Mouse (Mus musculus) megakaryocyte-erythroid progenitor cell, adult 5-6 weeks (primary cell): ENCODE results near the gene Zfp28. TPM values are rescaled to one million over a fixed set of nuclear protein-coding genes. Genes with fewer than 3 reads are reported as not detected.
"Not testable (repeated sequence)": the region's sequence is repeated elsewhere in the genome, so short reads cannot be mapped to it uniquely, and the experiment has no call there.

Source experiments
- ATAC-seq: replicated peaks from 2 replicates; pipeline ENCODE4 v1.8.0; 2016; ENCODE audit warnings: mild to moderate bottlenecking, inconsistent platforms; ENCODE audit not compliant: severe bottlenecking, poor library complexity, low FRiP score, low TSS enrichment
- total RNA-seq, 2 experiments: library from RNA; stranded (forward) in 1 of 2; stranded (reverse) in 1 of 2; fragments of 200-1000, 215-1000 nt in 1 of 2; fragments of >200 nt in 1 of 2; fragmentation: Nextera tagmentation in 1 of 2; gene quantifications; 2 replicates each; pipeline ENCODE4 v1.2.3; 2014 to 2017

Gene Zfp28
- total RNA-seq (2014; fragmentation: Nextera tagmentation) (0.49 and 1.4 TPM in 2 replicates), total RNA-seq (2017) (0.89 and 6.2 TPM in 2 replicates)

DNA sequence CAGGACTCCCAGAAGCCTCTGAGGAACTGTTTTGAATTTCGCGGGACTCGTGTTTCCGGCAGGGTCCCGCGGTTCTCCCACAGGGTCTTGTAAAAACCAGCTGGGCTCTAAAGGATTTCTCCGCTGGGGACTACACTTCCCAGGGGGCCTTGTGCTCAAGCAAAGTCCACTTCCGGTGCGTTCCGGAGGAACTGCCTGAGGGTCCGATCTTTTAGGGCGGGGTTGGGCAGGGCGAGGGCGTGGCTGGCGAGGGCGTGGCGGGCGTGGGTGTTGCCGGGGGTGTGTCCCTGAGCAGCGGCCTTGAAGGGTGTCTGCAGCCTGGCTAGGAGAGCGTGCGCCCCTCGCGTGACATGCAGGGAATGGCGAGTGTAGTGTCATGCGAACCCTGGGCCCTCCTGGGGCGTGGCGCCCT, at the start of gene Zfp28:
Gene Zfp28, plus strand, starts transcription at position 252 of the 412 bp plus-strand sequence.
- peak; percentile 99 for ATAC-seq

DNA sequence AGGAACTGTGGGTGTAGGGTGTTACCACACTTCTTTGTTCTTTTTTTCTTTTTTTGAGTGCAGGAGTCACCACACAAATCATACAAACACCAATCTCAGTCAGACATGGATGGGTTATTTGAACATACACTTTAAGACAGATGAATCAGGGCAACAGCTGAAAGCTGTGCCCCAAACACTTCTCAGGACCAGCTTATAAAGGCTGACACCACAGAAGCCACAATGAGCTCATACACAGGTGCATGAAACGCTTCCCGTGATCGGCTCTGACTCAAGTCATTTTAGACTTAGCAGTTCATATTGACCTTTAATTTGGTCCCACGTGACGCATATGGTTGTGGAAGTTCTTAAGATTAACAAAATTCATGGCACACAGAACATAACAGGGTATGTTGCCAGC, 43.2 kb upstream of the Zfp28 start:
- ATAC-seq, result no peak

DNA sequence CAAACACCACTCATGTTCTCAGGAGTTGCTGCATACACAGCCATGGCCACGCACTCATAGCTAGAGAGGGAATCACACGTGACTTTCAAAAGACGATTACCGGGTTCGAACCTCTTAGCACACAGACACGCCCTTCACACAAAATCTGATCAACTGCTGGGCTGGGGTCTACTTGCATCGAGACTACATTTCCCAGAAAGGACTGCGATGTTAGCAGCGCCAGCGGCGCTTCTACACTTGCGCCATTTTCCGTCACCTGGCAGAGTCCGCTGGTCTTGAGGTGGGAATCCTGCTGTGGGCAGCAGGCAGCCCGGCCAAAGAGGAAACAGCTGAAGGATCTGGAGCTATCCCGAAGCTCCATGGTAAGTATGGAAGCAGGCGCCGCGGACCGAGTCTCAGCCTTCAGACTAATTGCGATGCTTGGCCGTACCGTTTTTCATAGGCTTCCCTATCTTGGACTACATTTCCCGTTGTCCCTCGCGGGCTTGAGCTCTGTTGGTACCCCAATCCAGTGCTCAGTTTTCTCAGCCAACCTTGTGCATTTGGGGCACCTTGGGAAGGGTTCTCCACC, 39.5 kb upstream of the Zfp28 start, which contains the start of gene Gm3854:
Gene Gm3854, plus strand, starts transcription at position 259 of the 571 bp plus-strand sequence.
- ATAC-seq, result peak; percentile 90

DNA sequence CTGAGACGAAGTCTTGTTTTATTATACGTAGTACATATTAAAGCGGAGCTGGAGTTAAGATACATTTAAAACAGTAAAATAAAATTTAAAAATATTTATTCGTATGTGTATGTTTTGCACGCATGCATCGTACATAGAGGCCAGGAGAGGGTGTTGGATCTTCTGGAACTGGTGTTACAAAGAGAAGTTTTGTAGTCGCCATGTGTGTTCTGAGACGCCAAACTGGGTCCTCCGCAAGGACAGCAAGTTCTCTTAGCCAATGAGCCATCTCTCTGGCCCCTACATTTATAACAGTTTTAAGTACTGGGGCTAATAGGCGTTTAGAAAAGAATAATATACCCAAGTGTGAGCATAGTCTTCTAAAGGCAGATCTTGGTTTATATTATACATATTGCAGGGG, 39.0 kb upstream of the Zfp28 start:
- no peak for ATAC-seq

DNA sequence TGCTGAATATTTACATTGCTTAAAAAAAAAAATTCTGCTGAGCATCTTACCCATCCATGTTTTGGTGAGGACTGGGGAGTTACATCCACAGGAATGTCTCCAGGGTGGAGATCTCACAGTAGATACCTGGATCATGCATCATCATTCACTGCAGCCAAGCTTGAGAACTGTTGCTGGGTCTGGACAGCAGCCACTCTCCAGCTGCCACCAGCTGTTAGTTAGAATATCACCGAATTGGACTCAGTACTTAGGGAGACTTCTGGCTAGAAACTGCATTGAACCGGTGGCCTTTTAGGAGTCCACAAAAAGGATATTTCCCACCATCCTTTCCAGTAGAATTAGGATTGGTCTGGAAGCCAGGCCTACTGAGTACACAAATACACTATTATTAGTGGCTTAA, 25.0 kb upstream of the Zfp28 start:
- no peak for ATAC-seq

DNA sequence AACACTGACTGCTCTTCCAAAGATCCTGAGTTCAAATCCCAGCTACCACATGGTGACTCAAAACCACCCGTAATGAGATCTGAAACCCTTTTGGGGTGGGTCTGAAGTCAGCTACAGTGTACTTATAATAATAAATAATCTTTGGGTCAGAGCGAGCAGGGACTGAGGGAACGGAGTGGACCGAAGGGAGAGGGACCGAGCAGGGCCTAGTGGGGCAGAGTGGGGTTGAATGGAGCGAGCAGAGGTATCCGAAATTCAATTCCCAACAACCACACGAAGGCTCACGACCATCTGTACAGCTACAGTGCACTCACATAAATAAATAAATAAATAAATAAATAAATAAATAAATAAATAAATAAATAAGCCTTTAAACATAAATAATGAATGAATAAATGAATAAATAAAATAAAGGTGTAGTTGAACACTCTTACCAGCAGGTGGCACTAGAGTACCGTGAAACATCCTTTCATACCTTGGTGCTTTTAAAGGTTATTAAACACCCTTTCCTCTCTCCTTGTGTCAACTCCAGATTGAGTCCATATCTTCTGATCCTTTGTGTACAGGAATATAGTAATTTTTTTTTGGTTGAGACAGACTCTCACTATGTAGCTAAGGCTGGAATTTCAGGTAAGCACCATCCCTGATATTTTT, 24.0 kb upstream of the Zfp28 start:
- no peak for ATAC-seq

DNA sequence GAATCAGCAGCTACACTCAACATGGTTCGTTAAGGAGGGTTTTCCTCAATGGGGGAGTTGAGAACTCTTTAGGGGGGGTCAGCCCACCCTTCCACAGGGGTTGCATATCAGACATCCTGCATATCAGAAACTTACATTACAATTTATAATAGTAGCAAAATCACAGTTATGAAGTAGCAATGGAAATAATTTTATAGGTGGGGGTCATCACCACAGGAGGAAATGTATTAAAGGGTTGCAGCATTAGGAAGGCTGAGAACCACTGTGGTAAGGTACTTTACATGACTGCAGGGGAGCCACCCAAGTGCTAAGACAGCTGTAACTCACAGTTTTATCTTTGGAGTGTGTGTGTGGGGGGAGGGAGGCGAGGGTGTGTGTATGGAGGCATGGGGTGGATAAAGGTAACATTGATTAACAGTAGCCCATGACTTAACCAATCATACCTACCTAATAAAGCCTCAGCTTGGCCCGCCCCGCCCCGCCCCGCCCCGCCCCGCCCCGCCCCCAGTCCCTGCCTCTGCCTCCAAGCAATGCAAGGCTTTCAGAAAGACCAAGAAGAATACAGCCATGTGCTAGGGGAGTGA, 22.5 kb upstream of the Zfp28 start:
- ATAC-seq, result peak; percentile 4; the same call in 1 of the 2 replicates

DNA sequence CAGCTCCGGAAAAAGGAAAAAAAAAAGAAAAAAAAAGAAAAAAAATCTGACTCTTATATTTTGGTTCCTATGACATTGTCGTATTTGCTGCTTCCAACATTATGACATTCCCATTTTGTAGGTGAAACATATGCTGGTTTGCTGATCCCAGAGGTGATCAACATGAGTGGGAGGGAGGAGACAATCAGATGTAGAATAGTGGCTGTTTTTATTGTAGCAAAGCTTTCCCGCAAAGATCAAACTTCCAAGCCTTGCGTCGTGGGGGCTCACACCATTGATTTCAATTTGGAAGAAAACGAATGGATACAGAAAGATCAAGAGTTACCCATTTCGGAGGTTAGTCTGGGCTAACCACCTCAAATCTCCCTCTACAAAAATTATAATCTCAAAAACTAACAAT, 21.3 kb upstream of the Zfp28 start:
- no peak for ATAC-seq

DNA sequence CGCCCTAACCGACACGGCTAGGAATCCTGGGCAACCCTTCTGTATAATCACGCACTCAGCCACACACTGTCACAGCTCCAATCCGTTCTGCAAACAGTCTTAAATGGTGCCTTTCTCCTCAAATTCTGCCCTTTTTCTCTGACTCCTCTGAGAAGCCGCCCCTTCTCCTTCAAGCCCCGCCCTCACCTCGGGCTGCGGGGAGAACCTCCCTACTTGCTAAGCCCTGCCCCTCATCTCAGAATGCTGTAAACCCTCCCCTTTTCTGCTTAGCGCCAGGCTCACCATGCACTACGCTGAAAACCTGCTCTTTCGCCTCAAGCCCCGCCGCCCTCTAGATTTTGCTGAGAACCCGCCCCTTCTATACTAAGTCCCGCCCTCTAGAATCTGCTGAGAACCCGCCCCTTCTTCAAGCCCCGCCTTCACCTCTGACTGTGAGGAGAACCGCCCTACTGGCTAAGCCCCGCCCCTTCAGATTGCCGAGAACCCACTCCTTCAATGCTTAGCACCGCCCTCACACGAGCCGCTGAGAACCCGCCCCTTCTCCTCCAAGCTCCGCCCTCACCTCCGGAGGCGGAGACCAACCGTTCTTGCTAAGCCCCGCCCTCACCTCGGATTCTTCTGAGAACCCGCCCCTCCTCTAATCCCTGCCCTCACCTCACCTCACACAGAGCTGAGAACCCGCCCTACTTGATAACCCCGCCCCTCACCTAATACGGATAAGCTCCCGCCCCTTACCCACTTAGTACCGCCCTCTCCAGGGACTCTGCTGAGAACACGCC, 20.6 kb upstream of the Zfp28 start:
- peak; percentile 78 for ATAC-seq

DNA sequence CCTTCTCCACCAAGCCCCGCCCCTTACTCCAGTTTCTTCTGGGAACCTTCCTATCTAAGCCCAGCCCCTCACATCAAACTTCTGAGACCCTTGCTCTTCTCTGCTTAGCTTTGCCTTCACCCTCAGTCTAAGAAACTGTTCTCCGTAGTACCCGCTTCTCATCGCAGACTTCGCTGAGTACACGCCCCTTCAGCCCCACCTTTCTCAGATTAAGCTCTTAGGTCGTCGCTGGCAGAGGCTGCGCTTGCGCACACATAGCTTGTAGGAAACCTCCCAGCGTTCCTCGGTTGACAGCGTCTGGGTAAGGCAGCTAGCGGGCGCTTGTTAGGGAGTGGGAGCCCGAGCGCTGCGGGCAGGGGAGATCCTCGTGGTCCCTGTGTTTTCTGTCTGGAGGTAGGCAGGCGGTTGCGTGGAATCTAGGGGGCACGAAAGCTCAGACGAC, 20.0 kb upstream of the Zfp28 start, which contains the start of gene Zfp78:
Gene Zfp78, plus strand, starts transcription at position 234 of the 442 bp plus-strand sequence.
- ATAC-seq, result peak; percentile 75

DNA sequence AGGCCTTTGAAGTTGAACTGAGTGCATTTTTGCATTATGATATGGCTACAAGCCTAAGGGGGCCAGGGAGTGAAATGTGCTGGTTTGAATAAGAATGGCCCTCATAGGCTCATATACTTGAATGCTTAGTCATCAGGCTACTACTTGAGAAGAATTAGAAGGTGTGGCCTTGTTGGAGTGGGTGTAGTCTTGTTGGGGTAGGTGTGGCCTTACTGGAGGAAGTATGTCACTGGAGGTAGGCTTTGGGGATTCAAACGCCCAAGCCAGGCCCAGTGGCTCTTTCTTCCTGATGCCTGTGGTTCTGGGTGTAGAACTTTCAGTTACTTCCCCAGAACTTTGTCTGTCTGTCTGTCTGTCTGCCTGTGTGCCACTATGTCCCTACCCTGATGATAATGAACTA, 18.3 kb upstream of the Zfp28 start:
- ATAC-seq, result no peak

DNA sequence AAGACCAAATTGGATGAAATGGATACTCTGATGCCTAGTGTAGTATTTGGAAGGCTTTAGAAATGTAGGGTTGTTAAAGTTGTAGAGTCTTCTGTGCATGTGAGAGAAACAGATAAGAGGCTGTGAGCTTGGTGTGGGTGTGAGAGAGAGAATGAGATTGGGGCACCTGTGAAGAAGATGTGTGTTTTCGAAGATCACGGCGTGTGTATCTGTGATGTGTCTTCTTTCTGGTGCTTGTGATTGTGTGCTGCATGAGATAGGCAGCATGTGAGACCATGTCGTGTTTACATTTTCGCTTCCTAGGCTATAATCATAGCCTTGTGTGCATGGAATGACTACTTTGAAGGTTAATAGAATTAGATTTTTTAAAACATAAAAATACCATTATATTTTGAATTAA, 15.9 kb upstream of the Zfp28 start:
- ATAC-seq, result peak; percentile 26

DNA sequence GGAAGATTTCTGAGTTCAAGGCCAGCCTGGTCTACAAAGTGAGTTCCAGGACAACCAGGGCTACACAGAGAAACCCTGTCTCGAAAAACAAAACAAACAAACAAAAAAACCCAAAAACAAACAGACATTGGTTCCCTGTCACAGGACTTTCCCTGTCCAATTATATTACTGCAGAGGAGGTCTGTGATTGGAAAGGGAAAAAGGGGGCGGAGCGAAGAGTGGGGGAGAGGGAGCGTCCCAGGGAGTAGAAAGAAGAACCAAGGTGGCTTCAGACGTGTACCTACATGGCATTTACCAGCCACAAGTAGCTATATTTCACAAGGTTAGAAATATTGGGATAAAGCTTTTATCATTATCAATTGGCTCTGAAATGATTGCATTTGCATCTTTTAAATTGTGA, 14.9 kb upstream of the Zfp28 start:
- not testable (repeated sequence) for ATAC-seq

DNA sequence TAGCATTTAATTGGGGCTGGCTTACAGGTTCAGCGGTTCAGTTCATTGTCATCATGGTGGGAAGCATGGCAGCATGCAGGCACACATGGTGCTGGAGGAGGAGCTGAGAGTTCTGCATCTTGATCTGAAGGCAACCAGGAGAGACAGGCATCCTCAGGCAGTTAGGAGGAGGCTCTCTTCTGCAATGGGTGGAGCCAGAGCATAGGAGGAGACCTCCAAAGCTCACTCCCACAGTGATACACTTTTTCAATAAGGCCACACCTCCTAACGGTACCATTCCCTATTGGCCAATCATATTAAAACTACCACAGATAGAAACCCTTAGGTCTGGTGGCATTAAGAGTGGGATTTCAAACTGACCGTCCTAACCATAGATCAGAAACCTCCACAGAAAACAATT, 13.6 kb upstream of the Zfp28 start:
- ATAC-seq, result no peak

DNA sequence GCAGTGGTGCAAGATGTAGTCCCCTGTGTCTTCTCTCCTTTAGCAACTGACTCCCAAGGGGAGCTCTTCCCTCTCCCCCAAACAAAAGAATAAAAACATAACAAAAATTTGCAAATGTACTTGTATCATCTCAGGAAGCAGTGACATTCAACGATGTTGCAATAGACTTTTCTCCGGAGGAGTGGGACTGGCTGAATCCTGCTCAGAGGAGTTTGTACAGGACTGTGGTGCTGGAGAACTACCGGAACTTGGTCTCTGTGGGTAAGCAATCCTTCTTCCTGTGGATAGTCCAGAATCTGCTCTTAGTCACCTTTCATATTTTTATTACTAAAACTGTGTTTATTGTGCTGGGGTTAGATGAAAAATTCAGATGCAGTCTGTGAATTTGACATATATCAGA, 10.1 kb upstream of the Zfp28 start:
- ATAC-seq, result no peak

DNA sequence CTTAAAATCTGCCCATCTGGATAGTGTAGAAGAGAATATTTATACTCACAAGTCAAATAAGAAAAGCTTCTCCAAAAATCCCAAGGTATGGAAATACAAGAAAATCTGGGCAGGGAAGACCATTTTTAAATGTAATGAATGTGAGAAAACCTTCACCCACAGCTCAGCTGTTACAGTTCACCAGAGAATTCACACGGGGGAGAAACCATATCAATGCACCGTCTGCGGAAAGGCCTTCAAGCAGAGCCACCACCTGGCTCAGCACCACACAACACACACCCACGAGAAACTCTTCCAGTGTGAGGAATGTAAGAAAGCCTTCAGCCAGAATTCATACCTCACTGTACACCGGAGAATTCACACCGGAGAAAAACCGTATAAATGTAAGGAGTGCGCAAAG, 4.7 kb upstream of the Zfp28 start:
- ATAC-seq, result no peak

DNA sequence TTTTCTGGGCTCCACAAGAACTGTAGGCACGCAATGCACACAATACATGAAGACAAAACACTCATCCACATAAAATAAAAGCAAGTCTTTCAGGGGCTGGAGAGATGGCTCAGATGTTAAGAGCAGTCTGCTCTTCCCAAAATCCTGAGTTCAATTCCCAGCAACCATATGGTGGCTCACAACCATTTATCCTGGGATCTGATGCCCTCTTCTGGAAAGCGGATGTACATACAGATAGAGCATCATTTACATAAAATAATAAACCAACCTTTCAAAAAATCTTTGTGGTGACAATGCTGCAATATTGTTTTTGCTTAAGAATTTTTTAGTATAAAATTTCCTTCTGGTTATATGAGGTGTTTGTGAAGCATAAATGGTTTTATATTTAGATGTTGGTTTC, 1.7 kb upstream of the Zfp28 start:
- ATAC-seq, result no peak

DNA sequence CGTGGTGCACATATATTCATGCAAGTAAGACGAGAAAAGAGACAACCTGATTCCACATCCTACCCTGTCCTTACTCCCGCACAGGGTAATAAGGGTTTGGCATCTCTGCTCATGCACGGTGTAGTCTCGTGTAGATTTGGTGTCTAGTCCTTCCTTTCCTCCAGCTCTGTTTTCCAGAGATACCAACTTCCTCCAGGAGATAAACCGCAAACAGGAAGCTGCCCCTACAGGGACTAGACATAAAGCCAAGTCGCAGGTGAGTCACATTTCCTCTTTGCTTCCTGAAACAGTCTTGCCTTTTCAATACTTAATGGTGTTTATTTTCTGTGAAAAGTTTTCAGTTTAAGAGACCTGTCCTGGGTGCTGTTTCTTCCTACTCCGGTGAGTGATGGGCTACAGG, 916 bp downstream of the Zfp28 start:
- no peak for ATAC-seq

DNA sequence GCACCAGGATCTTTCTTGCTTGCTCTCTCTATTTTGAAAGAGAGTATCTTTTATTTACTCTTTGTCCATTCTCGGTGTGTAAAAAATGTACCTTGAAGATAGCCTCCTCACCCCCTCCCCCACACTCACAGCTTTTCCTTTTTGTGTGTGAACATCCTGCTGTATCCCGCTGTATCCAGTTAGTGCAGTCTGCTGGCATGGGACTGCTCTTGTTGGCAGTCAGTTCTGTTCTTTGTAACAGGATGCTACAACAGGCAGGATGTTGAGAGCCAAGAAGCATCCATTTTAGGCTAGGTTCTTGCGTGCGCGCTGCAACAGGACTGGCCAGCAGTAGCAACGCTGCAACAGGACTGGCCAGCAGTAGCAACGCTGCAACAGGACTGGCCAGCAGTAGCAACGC, 3.9 kb downstream of the Zfp28 start:
- ATAC-seq, result no peak

DNA sequence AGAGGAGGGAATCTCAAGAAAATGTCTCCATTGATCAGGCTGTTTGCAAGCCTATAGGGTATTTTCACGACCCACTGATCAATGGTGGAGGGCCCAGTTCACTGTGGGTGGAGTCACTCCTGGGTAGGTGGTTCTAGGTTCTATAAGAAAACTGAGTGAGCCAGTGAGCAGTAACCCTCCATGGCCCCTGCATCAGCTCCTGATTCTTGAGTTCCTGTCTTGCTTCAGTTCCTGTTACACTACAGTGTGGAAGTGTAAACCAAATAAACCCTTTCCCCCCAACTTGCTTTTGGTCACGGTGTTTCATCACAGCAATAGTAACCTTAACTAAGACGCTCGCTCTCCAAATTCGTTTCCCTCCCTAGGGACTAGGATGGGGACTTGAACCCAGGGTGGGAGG, 5.9 kb downstream of the Zfp28 start:
- ATAC-seq, result no peak
